Mouse (Mus musculus) limb, embryonic 11.5 days (tissue): Measurements from ENCODE around the gene Chchd2. TPM values are rescaled to one million over a fixed set of nuclear protein-coding genes. Genes with fewer than 3 reads are reported as not detected.

Experiments used
- ATAC-seq: fragments of 200-750 bp; cut with Nextera tagmentation; 2 replicates; pipeline ENCODE4 v1.8.0; 2017; ENCODE audit warnings: low read depth; ENCODE audit not compliant: insufficient number of reproducible peaks, low FRiP score, low TSS enrichment
- DNase-seq: peaks from one replicate; pipeline ENCODE4 v3.0.0-alpha.2; 2015; ENCODE audit warnings: low spot score
- H3K27ac ChIP-seq: fragments of 300-500 bp; sonication (generic); replicated peaks from 2 replicates; pipeline ENCODE4 v1.5.1; 2014; ENCODE audit warnings: low read depth, mild to moderate bottlenecking, low read length
- H3K27me3 ChIP-seq: fragments of 300-500 bp; sonication (generic); 2 replicates; pipeline ENCODE4 v1.6.1; 2014; ENCODE audit warnings: mild to moderate bottlenecking, low read length, mixed read lengths; ENCODE audit not compliant: control insufficient read depth, insufficient read depth
- H3K36me3 ChIP-seq: fragments of 300-500 bp; sonication (generic); 2 replicates; pipeline ENCODE4 v1.6.1; 2014; ENCODE audit warnings: mild to moderate bottlenecking, low read length, moderate library complexity, mixed read lengths; ENCODE audit not compliant: control insufficient read depth, insufficient read depth
- H3K4me1 ChIP-seq: fragments of 300-500 bp; sonication (generic); 2 replicates; pipeline ENCODE4 v1.6.1; 2014; ENCODE audit warnings: low read length, mixed read lengths; ENCODE audit not compliant: control insufficient read depth, insufficient read depth
- H3K4me2 ChIP-seq: fragments of 300-500 bp; sonication (generic); 2 replicates; pipeline ENCODE4 v1.6.1; 2014; ENCODE audit warnings: low read depth, mild to moderate bottlenecking, moderate library complexity; ENCODE audit not compliant: severe bottlenecking
- H3K4me3 ChIP-seq: fragments of 300-500 bp; sonication (generic); 2 replicates; pipeline ENCODE4 v1.5.1; 2014; ENCODE audit warnings: low read depth, low read length
- H3K9ac ChIP-seq: fragments of 300-500 bp; sonication (generic); 2 replicates; pipeline ENCODE4 v1.6.1; 2014; ENCODE audit warnings: mild to moderate bottlenecking, low read length
- H3K9me3 ChIP-seq: fragments of 300-500 bp; sonication (generic); 2 replicates; pipeline ENCODE4 v1.6.1; 2016; ENCODE audit warnings: low read length; ENCODE audit not compliant: control insufficient read depth
- WGBS: fragments of 180-500 bp; shearing (Covaris S2); extraction: QIAGEN DNeasy Blood & Tissue Kit; methylation state at CpG from one replicate; pipeline ENCODE4 v1.1.7; 2014; 5-methylcytosine and 5-hydroxymethylcytosine counted together
- polyA plus RNA-seq: library from polyadenylated mRNA; unstranded; fragments of >200 nt; fragmentation: Nextera tagmentation; extraction: Ambion mirVana; gene quantifications from 2 replicates; pipeline ENCODE4 v1.2.1, GENCODE M21; 2014

Gene Chchd2
- polyA plus RNA-seq = 1,116 and 1,187 TPM in 2 replicates

GRCm38 (mm10) chr5:129886911-129887636 is at the start of gene Chchd2:
Gene Chchd2, minus strand, starts transcription at chr5:129887470.
- DNase-seq = peak; percentile 93
- Histone ChIP-seq H3K4me2 (peak within 1 kb of the TSS; percentile 74), H3K36me3 (peaks cover 8% of the 10 kb centered on the region), H3K4me3 (peak within 1 kb of the TSS; percentile 68), H3K27me3 (no peaks in the 10 kb centered on the region), H3K27ac (peak within 1 kb of the TSS; percentile 72), H3K9me3 (no peaks in the 10 kb centered on the region), H3K4me1 (no peaks in the 10 kb centered on the region), H3K9ac (peak within 1 kb of the TSS; percentile 78)
- peak; percentile 98 for ATAC-seq
- WGBS = under 1% methylated on average over 46 of the region's 46 CpGs

DNA sequence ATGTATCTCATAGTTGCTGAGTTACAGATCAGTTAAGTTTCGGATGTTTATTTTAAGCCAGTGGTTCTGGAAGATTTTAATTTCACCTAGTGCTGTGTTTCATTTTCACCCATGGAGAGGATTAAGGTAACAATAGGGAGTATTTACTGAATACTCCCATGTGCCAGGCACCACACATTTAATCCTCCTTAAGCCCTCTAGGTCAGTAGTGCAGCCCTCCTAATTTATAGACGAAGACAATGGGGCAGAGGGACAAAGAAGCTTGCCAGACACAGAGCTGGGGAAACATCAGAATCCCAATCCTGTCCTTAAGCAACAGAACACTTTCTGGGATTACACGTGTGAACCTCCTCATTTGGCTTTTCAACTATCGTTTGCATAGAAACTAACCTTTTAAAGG is 49.7 kb upstream of the Chchd2 start:
- DNase-seq (no peak), ATAC-seq (no peak)
- Histone ChIP-seq H3K27me3 (no peaks in the 10 kb centered on the region), H3K4me3 (no peak overlapping the region), H3K9ac (no peak overlapping the region), H3K36me3 (no peaks in the 10 kb centered on the region), H3K4me1 (no peaks in the 10 kb centered on the region), H3K27ac (no peak overlapping the region), H3K4me2 (no peak overlapping the region), H3K9me3 (no peaks in the 10 kb centered on the region)
- 57% methylated on average over 4 of the region's 4 CpGs for WGBS

DNA sequence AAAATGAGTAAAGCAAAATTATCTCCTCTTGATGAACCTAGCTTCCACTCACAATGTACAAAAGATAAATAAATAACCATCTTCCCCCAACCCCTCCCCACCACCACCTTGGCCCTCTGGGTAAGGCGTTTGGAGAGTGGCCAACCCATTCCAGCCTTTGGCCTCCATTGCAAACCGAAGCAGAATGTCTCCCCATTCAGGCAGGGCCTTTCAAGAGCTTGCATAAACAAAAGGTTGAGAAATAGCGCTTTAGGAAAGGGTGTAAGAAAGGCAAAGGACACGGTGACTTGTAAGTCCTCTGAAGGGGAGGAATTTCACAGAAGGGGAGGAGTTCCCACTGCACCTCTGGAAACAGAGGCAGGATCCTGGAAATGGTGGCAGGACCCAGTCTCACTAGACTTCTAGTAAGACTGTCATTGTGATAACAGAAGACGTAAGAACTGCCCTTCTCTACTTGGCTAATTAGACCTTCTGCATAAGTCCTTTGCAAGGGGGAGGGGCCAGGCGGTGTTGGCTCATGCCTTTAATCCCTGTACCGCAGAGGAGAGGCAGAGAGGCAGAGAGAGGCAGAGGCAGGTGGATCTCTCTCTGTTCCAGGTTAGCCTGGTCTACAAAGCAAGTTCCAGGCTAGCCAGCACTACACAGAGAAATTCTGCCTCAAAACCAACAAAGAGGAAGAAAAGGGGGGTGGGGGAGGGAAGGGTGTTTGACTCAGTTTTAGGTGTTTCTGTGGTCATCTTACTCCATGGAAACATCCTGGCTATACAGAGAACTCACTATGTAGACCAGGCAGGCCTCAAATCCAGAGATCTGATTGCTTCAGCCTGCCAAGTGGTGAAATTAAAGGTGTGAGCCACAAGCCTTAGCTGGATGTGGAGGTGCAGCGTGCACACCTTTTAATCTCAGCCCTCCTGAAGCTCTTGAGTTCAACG is 42.9 kb upstream of the Chchd2 start:
- Histone ChIP-seq H3K4me1 (no peaks in the 10 kb centered on the region), H3K9ac (no peak overlapping the region), H3K4me2 (no peak overlapping the region), H3K27me3 (no peaks in the 10 kb centered on the region), H3K27ac (no peak overlapping the region), H3K36me3 (no peaks in the 10 kb centered on the region), H3K4me3 (no peak overlapping the region), H3K9me3 (no peaks in the 10 kb centered on the region)
- 53% methylated on average over 9 of the region's 9 CpGs for WGBS
- no peak for DNase-seq
- ATAC-seq = no peak

DNA sequence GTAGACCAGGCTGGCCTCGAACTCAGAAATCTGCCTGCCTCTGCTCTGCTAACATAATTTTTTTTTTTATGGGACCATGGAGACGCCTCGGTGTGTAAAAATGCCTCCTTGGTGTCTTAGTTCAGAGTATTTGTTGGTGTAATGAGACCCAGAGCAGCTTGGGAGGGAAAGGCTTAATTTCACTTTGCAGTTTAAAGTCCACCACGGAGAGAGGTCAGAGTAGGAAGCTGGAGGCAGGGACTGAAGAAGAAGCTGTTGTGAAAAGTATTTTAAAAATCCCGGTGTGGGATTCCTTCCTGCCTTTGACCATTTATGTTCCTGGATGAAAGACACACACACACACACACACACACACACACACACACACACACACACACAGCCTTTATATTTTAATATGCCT is 38.7 kb upstream of the Chchd2 start:
- Histone ChIP-seq H3K9ac (no peak overlapping the region), H3K27ac (no peak overlapping the region), H3K27me3 (no peaks in the 10 kb centered on the region), H3K9me3 (no peaks in the 10 kb centered on the region), H3K4me3 (no peak overlapping the region), H3K36me3 (no peaks in the 10 kb centered on the region), H3K4me1 (no peaks in the 10 kb centered on the region), H3K4me2 (no peak overlapping the region)
- ATAC-seq (no peak), DNase-seq (no peak)
- 78% methylated on average over 5 of the region's 5 CpGs for WGBS

DNA sequence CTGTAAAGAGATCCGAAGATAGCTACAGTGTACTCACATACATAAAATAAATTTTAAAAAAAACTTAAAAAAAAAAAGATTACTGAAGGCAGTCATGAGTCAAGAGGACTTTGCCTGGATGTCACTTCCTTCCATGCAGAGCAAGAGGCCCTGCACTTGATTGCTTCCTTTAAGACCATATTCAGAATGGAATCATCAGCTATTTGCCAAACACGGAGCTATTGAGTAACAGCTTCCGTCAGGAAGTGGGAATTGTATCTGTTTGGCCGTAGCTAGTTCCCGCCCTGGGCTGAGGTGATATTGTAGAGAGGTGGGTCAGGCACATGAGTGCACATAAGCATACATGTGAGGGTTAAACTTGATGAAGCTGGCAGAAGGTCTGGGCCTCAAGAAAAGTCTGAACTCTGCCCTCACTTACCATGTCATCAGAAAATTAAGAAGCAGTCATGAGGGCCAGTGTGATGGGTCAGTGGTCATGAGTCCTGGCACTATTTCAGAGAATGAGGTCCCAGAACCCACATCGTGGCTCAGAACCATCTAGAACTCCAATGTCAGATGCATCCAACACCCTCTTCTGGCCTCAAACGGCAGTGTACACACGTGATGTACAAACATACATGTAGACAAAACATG is 37.7 kb upstream of the Chchd2 start:
- H3K27me3 ChIP-seq = no peaks in the 10 kb centered on the region
- ATAC-seq (no peak), DNase-seq (no peak)
- H3K9me3 ChIP-seq = no peaks in the 10 kb centered on the region
- H3K4me3 ChIP-seq = no peak overlapping the region
- H3K9ac ChIP-seq = no peak overlapping the region
- H3K4me1 ChIP-seq = no peaks in the 10 kb centered on the region
- no peak overlapping the region for H3K4me2 ChIP-seq
- no peak overlapping the region for H3K27ac ChIP-seq
- no peaks in the 10 kb centered on the region for H3K36me3 ChIP-seq
- WGBS = 89% methylated on average over 8 of the region's 8 CpGs

- DNase-seq (no peak), ATAC-seq (no peak)
- Histone ChIP-seq H3K4me1 (no peaks in the 10 kb centered on the region), H3K27ac (no peak overlapping the region), H3K4me3 (no peak overlapping the region), H3K9me3 (no peaks in the 10 kb centered on the region), H3K9ac (no peak overlapping the region), H3K27me3 (no peaks in the 10 kb centered on the region), H3K4me2 (no peak overlapping the region), H3K36me3 (no peaks in the 10 kb centered on the region)
- 91% methylated on average over 4 of the region's 4 CpGs for WGBS
These were observed 34.7 kb upstream of the Chchd2 start for GRCm38 (mm10) chr5:129921972-129922371.

- DNase-seq (no peak), ATAC-seq (no peak)
These were observed 32.0 kb upstream of the Chchd2 start for GRCm38 (mm10) chr5:129919320-129919719.

GRCm38 (mm10) chr5:129918752-129919151 is 31.5 kb upstream of the Chchd2 start:
- Histone ChIP-seq H3K27me3 (no peaks in the 10 kb centered on the region), H3K4me2 (no peak overlapping the region), H3K27ac (no peak overlapping the region), H3K4me3 (no peak overlapping the region), H3K9ac (no peak overlapping the region), H3K9me3 (no peaks in the 10 kb centered on the region), H3K36me3 (no peaks in the 10 kb centered on the region), H3K4me1 (no peaks in the 10 kb centered on the region)
- WGBS = 76% methylated on average over 9 of the region's 9 CpGs
- ATAC-seq (no peak), DNase-seq (no peak)

More at GRCm38 (mm10) chr5:129919320-129919719, 32.0 kb upstream of the Chchd2 start:
- Histone ChIP-seq H3K9ac (no peak overlapping the region), H3K36me3 (no peaks in the 10 kb centered on the region), H3K4me2 (no peak overlapping the region), H3K4me1 (no peaks in the 10 kb centered on the region), H3K27ac (no peak overlapping the region), H3K9me3 (no peaks in the 10 kb centered on the region), H3K4me3 (no peak overlapping the region), H3K27me3 (no peaks in the 10 kb centered on the region)
- 71% methylated on average over 8 of the region's 8 CpGs for WGBS
